Mouse (Mus musculus): ENCODE measurements at regions not wholly inside any gene's neighbourhood (a gene's known extent, or its start where the extent isn't known, plus 50 kb on each side); places are given as distances from the start of the nearest gene placed in this dataset.

DNA sequence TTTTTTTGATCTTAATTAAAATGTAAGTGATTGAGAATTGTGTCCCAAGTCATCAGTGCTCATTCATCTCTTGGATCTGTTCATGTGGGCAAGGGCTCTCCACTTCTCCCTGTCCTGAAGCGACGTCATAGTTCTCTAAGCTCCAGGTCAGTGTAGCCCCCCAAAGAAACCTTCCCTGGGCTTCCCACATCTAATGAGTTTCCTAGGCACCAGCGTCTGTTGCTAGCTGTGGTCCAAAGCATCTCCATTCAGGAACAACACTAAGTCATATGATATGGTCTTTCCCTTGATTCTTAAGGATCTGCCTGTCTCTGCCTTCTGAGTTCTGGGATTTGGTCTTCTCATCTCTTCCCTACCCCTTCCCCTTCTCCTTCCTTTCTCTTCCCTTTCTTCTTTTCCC is 66.3 kb upstream of the Sox4 start:
- DNase-seq (ENCODE audit: low spot score) = no peak

DNA sequence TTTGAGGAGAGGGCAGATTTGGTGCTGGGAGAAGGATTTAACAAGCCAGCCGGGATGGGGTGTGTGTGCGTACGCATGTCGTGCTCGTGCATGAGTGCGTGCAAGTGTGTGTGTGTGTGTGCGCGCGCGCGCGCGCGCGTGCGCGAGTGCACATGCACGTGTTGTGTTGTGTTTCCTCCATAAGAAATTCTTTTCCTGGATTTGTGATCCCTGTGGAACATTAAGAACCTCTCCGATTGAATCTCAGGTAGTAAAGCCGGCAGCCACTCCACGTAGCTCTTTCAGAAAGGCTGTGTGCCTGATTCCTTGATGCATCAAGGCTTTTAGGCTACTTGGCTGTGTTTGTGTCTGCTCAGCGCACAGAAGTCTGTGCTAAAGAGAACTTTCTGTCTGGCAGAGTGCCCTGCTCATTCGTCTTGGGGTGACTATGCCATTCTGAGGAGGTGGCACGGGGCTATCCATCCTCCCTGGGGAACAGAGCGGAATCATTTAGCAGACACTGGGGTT is 62.7 kb upstream of the Sox4 start:
- DNase-seq (ENCODE audit: low spot score) = no peak

GRCm38 (mm10) chr13:29015605-29015994 is 62.1 kb upstream of the Sox4 start:
- DNase-seq (ENCODE audit: low spot score) = no peak

DNA sequence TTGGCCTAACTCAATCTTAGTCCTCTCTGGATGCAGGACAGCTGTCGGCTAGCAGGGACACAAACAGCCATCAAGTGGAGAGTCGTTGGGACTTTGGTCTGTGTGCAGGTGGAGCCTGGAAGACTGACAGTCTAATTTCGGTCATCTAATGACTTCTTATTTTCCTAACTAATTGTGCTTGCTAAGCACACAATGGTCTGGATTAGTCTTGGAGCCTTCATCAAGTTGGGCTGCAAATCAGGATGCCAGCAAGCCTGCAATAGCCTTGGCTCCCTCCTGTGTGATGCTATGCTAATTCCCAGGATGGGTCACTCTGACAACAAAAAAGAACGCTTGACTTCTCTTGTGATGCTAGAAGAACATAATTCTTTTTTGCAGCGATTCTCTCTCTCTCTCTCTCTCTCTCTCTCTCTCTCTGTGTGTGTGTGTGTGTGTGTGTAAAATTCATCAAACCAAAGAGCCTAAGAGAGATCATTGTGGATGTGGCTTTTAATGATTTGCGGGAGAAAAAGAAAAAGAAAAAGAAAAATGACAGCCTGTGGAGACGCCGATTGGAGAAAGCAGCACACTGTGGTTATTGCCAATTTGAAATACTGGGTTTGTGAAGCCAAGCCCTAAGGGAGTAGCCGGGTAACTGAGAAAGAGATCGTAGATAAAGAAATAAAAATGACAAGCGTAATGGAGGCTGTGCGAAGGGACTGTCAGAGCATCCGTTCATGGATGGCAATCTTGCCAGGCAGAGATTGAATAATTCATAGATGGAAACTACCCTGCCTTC is 61.5 kb upstream of the Sox4 start:
- DNase-seq (ENCODE audit: low spot score) = no peak

DNA sequence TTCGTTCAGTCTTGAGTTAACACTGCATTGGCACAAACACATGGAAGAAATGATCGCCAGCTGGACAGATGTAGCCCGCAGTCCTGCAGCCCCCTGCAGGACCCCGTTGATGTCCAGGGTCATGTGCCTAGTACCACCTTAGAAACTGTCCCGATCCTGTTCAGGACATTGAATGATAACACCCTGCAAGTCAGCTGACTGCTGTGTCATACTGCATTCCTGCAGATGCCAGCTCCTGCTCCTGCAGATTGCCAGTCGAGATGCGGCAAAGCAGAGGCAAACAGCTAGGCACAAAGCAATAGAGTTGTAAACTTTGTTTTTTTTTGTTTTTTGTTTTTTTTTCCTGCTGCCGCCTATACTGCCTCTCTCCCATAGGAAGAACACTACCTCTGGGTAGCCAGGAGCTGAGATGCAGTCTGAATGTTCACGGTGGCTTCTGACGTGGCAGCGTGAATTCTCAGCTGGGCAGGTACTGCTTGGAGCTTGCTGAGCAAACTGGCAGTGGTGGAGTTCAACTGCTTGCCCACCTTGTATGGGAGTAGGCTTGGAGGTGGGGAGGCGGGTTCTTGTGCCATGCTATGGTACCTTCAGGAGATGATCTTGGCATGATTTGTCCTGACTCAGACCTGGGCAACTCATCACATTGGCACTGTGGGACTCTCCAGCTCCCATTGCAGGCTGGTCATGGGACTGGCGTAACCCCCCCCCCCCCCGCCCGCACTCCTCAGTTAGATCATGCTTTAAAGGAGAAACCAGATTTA is 60.7 kb upstream of the Sox4 start:
- DNase-seq (ENCODE audit: low spot score) = no peak

GRCm38 (mm10) chr13:29006467-29006866 is 53.0 kb upstream of the Sox4 start:
- DNase-seq (ENCODE audit: low spot score) = no peak

All from ovary, postnatal 14 days (tissue).